Mouse (Mus musculus) cerebellum, adult 11 months (tissue): ENCODE measurements around the gene Tmc2.

Experiments
- DNase-seq: peaks from one replicate; pipeline ENCODE4 v3.0.0; 2022

Tmc2 gene

DNA sequence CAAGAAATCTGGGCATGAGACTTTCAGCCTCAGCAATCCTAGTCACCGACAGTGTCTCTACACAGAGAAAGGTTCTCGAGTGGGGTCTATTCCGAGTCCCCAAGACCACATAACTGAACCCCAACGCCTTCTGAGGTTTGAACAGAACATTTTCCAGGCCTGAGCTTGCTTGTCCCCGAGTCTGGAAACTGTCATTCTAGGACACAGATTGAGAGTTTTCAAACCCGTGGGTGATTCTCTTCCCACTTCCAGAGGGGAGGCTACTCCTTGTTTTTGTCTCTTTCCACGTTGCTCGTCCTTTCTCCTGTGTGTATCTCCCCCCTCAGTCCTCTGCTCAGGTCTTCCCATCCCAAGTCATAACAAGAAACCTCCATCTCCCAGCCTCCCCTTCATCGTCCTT, 102.6 kb downstream of the Tmc2 start:
- DNase-seq = no peak

DNA sequence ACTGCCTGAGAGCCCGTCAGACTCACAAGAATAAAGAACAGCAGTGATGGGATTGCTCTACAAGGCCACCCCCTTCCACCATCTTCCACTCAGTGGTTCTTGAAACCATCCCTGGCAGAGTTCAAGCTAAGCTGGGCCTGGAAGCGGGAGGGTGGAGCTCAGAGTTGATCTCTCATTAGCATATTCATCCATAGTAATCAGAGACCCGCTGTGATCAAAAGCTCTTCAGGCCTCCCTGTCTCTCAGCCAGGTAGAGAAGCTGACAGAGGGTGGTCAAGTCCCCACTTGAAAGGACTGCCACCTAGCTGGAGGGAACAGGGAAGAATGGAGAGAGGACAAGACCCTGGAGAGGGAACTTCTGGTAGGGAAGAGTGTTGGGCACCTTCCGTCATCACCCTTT, 108.0 kb downstream of the Tmc2 start:
- DNase-seq = no peak
